Mouse (Mus musculus): Measurements from ENCODE around the gene Retsat. TPM values are rescaled to one million over a fixed set of nuclear protein-coding genes. Genes with fewer than 3 reads are reported as not detected.

Retsat gene
- polyA plus RNA-seq, 1 experiment, result 15.6 TPM

DNA sequence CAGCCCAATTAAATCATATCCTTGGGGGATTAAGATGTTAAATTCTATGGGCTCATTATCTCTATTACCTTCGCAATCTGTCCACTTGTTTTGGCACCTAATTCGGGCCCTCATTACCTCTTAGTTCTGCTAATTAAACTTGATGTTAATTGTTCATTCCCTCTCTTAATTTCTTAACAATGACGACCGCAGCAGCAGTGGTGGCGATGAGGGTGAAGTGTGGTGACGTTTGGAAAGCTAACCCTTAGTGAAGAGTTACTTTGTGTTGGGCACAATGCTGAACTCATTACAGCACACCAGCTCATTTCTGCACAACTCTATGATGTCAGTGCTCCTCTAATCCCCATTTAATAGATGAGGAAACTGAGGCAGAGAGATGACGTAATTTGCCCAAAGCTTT is 47.1 kb downstream of the Retsat start:
- TF ChIP-seq CTCF (IDR thresholded peaks at IDR 0.05; ENCODE audit: borderline replicate concordance, insufficient read depth, low read depth, low read length) (no peak), POLR2A (IDR thresholded peaks at IDR 0.05; ENCODE audit: borderline replicate concordance, insufficient read depth, low read length) (no peak)
- Histone ChIP-seq H3K27me3 (ENCODE audit: control insufficient read depth, insufficient read depth, low read length) (no peaks in the 10 kb centered on the region), H3K4me3 (replicated peaks; ENCODE audit: insufficient read depth, low read depth, low read length) (no peak overlapping the region), H3K4me1 (ENCODE audit: control insufficient read depth, insufficient read depth, low read length) (no peaks in the 10 kb centered on the region), H3K27ac (ENCODE audit: insufficient read depth, low read length) (no peak overlapping the region)
- 65% methylated on average over 7 of the region's 7 CpGs for WGBS
- DNase-seq, result no peak

DNA sequence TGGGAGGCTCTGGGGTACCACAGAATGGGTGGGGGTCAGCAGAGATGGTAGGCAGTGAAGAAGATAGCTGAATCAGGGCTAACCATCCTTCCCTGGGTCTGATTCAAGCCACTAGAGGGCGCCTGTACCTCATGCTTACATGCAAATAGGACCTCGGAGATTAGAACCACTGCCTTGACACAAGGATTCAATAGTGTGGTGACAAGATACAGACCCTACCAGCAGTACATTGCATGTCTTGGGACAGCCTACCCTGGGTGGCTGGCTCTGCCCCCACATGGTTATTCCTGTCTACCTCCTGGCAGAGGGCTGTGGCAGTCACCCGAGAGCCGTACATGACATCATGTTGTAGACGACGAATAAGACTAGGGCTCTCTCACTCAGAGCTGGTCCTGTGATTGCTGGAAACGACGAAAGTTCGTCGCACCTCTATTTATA is 49.1 kb downstream of the Retsat start:
- Histone ChIP-seq H3K27ac (ENCODE audit: insufficient read depth, low read length) (no peak overlapping the region), H3K4me1 (ENCODE audit: control insufficient read depth, insufficient read depth, low read length) (no peaks in the 10 kb centered on the region; the same call in 1 of the 2 replicates), H3K4me3 (replicated peaks; ENCODE audit: insufficient read depth, low read depth, low read length) (no peak overlapping the region), H3K27me3 (ENCODE audit: control insufficient read depth, insufficient read depth, low read length) (no peaks in the 10 kb centered on the region)
- DNase-seq, result peak; percentile 43 to 55
- TF ChIP-seq POLR2A (IDR thresholded peaks at IDR 0.05; ENCODE audit: borderline replicate concordance, insufficient read depth, low read length) (no peak), CTCF (IDR thresholded peaks at IDR 0.05; ENCODE audit: borderline replicate concordance, insufficient read depth, low read depth, low read length) (peak; percentile 81)
- WGBS, result 60% methylated on average over 10 of the region's 10 CpGs

GRCm38 (mm10) chr6:72648002-72648595 is 49.8 kb downstream of the Retsat start:
- TF ChIP-seq CTCF (IDR thresholded peaks at IDR 0.05; ENCODE audit: borderline replicate concordance, insufficient read depth, low read depth, low read length) (no peak), POLR2A (IDR thresholded peaks at IDR 0.05; ENCODE audit: borderline replicate concordance, insufficient read depth, low read length) (no peak)
- Histone ChIP-seq H3K27ac (ENCODE audit: insufficient read depth, low read length) (no peak overlapping the region), H3K27me3 (ENCODE audit: control insufficient read depth, insufficient read depth, low read length) (no peaks in the 10 kb centered on the region), H3K4me1 (ENCODE audit: control insufficient read depth, insufficient read depth, low read length) (no peaks in the 10 kb centered on the region; the same call in 1 of the 2 replicates), H3K4me3 (replicated peaks; ENCODE audit: insufficient read depth, low read depth, low read length) (no peak overlapping the region)
- WGBS, result 46% methylated on average over 12 of the region's 12 CpGs
- no peak for DNase-seq

- no peak for DNase-seq
- H3K27me3 ChIP-seq (ENCODE audit: control insufficient read depth, insufficient read depth, low read length), result no peaks in the 10 kb centered on the region
- H3K4me1 ChIP-seq (ENCODE audit: control insufficient read depth, insufficient read depth, low read length), result no peaks in the 10 kb centered on the region; the same call in 1 of the 2 replicates
- TF ChIP-seq CTCF (IDR thresholded peaks at IDR 0.05; ENCODE audit: borderline replicate concordance, insufficient read depth, low read depth, low read length) (no peak), POLR2A (IDR thresholded peaks at IDR 0.05; ENCODE audit: borderline replicate concordance, insufficient read depth, low read length) (no peak)
- no peak overlapping the region for H3K4me3 ChIP-seq (replicated peaks; ENCODE audit: insufficient read depth, low read depth, low read length)
- no peak overlapping the region for H3K27ac ChIP-seq (ENCODE audit: insufficient read depth, low read length)
- 50% methylated on average over 10 of the region's 10 CpGs for WGBS
These were observed 52.1 kb downstream of the Retsat start for GRCm38 (mm10) chr6:72650338-72650851.

- TF ChIP-seq CTCF (IDR thresholded peaks at IDR 0.05; ENCODE audit: borderline replicate concordance, insufficient read depth, low read depth, low read length), result no peak
- H3K27me3 ChIP-seq (ENCODE audit: control insufficient read depth, insufficient read depth, low read length), result no peaks in the 10 kb centered on the region
- no peaks in the 10 kb centered on the region; the same call in 1 of the 2 replicates for H3K4me1 ChIP-seq (ENCODE audit: control insufficient read depth, insufficient read depth, low read length)
- DNase-seq, result no peak
- 26% methylated on average over 7 of the region's 7 CpGs for WGBS
- no peak overlapping the region for H3K4me3 ChIP-seq (replicated peaks; ENCODE audit: insufficient read depth, low read depth, low read length)
- no peak overlapping the region for H3K27ac ChIP-seq (ENCODE audit: insufficient read depth, low read length)
These were observed 55.1 kb downstream of the Retsat start for GRCm38 (mm10) chr6:72653419-72653818.

GRCm38 (mm10) chr6:72654355-72654754 is 56.1 kb downstream of the Retsat start:
- no peak overlapping the region for H3K27ac ChIP-seq (ENCODE audit: insufficient read depth, low read length)

GRCm38 (mm10) chr6:72655309-72656052 is 57.2 kb downstream of the Retsat start:
- WGBS, result 42% methylated on average over 20 of the region's 20 CpGs
- no peak overlapping the region for H3K27ac ChIP-seq (ENCODE audit: insufficient read depth, low read length)
- no peaks in the 10 kb centered on the region for H3K27me3 ChIP-seq (ENCODE audit: control insufficient read depth, insufficient read depth, low read length)
- no peak overlapping the region for H3K4me3 ChIP-seq (replicated peaks; ENCODE audit: insufficient read depth, low read depth, low read length)
- DNase-seq, result no peak
- H3K4me1 ChIP-seq (ENCODE audit: control insufficient read depth, insufficient read depth, low read length), result no peaks in the 10 kb centered on the region; the same call in 1 of the 2 replicates
- TF ChIP-seq POLR2A (IDR thresholded peaks at IDR 0.05; ENCODE audit: borderline replicate concordance, insufficient read depth, low read length) (no peak), CTCF (IDR thresholded peaks at IDR 0.05; ENCODE audit: borderline replicate concordance, insufficient read depth, low read depth, low read length) (no peak)

More at GRCm38 (mm10) chr6:72654355-72654754, 56.1 kb downstream of the Retsat start:
- no peak for DNase-seq
- no peak for TF ChIP-seq CTCF (IDR thresholded peaks at IDR 0.05; ENCODE audit: borderline replicate concordance, insufficient read depth, low read depth, low read length)
- TF ChIP-seq POLR2A (IDR thresholded peaks at IDR 0.05; ENCODE audit: borderline replicate concordance, insufficient read depth, low read length), result no peak
- 92% methylated on average over 6 of the region's 6 CpGs for WGBS
- no peak overlapping the region for H3K4me3 ChIP-seq (replicated peaks; ENCODE audit: insufficient read depth, low read depth, low read length)
- no peaks in the 10 kb centered on the region for H3K27me3 ChIP-seq (ENCODE audit: control insufficient read depth, insufficient read depth, low read length)
- H3K4me1 ChIP-seq (ENCODE audit: control insufficient read depth, insufficient read depth, low read length), result no peaks in the 10 kb centered on the region; the same call in 1 of the 2 replicates

All from cerebellum, adult 2 months (tissue).